Mouse (Mus musculus) midbrain, embryonic 16.5 days (tissue): ENCODE results near the gene Hyal1. TPM values are rescaled to one million over a fixed set of nuclear protein-coding genes. Genes with fewer than 3 reads are reported as not detected.

ENCODE experiments used
- ATAC-seq: fragments of 200-750 bp; cut with Nextera tagmentation; 2 replicates; pipeline ENCODE4 v1.8.0; 2017; ENCODE audit warnings: moderate TSS enrichment
- H3K27ac ChIP-seq: fragments of 300-500 bp; sonication (generic); 2 replicates; pipeline ENCODE4 v1.5.1; 2014; ENCODE audit warnings: mild to moderate bottlenecking, low read length, mixed read lengths
- H3K27me3 ChIP-seq: fragments of 300-500 bp; sonication (generic); 2 replicates; pipeline ENCODE4 v1.6.1; 2014; ENCODE audit warnings: low read depth, low read length, mixed read lengths; ENCODE audit not compliant: control insufficient read depth, insufficient read depth
- H3K36me3 ChIP-seq: fragments of 300-500 bp; sonication (generic); 2 replicates; pipeline ENCODE4 v1.6.1; 2014; ENCODE audit warnings: mild to moderate bottlenecking, low read length, moderate library complexity, mixed read lengths; ENCODE audit not compliant: control insufficient read depth, insufficient read depth
- H3K4me1 ChIP-seq: fragments of 300-500 bp; sonication (generic); 2 replicates; pipeline ENCODE4 v1.6.1; 2014; ENCODE audit warnings: mild to moderate bottlenecking, low read length, mixed read lengths; ENCODE audit not compliant: control insufficient read depth, insufficient read depth
- H3K4me2 ChIP-seq: fragments of 300-500 bp; sonication (generic); 2 replicates; pipeline ENCODE4 v1.6.1; 2014; ENCODE audit warnings: mild to moderate bottlenecking, low read length, mixed read lengths
- H3K4me3 ChIP-seq: fragments of 300-500 bp; sonication (generic); 2 replicates; pipeline ENCODE4 v1.5.1; 2014; ENCODE audit warnings: low read depth, mild to moderate bottlenecking, low read length, moderate library complexity, mixed read lengths
- H3K9ac ChIP-seq: fragments of 300-500 bp; sonication (generic); 2 replicates; pipeline ENCODE4 v1.6.1; 2014; ENCODE audit warnings: low read depth, low read length, mixed read lengths
- H3K9me3 ChIP-seq: fragments of 300-500 bp; sonication (generic); replicated peaks from 2 replicates; pipeline ENCODE4 v1.6.1; 2014; ENCODE audit warnings: mild to moderate bottlenecking, low read length, mixed read lengths; ENCODE audit not compliant: control insufficient read depth, poor library complexity, severe bottlenecking
- WGBS: fragments of 180-500 bp; shearing (Covaris S2); extraction: QIAGEN DNeasy Blood & Tissue Kit; methylation state at CpG from one replicate; pipeline ENCODE4 v1.1.7; 2014; 5-methylcytosine and 5-hydroxymethylcytosine counted together
- polyA plus RNA-seq: library from polyadenylated mRNA; unstranded; fragments of >200 nt; fragmentation: Nextera tagmentation; extraction: Ambion mirVana; gene quantifications from 2 replicates; pipeline ENCODE4 v1.2.1, GENCODE M21; 2015

The Hyal1 gene
- polyA plus RNA-seq, 1 experiment from 2014 or later, result 7.2 TPM

DNA sequence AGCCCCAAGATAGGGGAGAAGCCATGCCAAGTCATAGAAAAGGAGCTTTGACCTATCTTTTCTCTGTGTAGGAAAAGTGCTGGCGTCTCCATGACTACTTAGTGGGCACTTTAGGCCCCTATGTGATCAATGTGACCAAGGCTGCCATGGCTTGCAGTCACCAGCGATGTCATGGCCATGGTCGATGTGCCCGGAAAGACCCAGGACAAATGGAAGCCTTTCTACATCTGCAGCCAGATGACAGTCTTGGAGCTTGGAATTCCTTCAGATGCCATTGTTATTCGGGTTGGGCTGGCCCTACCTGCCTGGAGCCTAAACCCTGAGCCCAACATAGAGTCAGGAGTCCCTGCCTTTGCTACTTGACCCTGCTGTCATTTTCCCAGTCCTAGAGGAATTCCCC lies 9.8 kb downstream of the Hyal1 start:
- Histone ChIP-seq H3K4me3 (no peak overlapping the region), H3K27ac (no peak overlapping the region), H3K36me3 (peaks cover 14% of the 10 kb centered on the region), H3K4me1 (peaks cover 19% of the 10 kb centered on the region), H3K27me3 (no peaks in the 10 kb centered on the region), H3K9me3 (no peaks in the 10 kb centered on the region), H3K4me2 (no peak overlapping the region), H3K9ac (no peak overlapping the region)
- ATAC-seq, result no peak
- 96% methylated on average over 5 of the region's 5 CpGs for WGBS

- ATAC-seq, result peak; percentile 97
- WGBS, result 13% methylated on average over 46 of the region's 46 CpGs
- Histone ChIP-seq H3K4me3 (peak within 1 kb of the TSS; percentile 79), H3K36me3 (peaks cover 14% of the 10 kb centered on the region), H3K4me2 (peak within 1 kb of the TSS; percentile 92), H3K27me3 (no peaks in the 10 kb centered on the region), H3K4me1 (peaks cover 14% of the 10 kb centered on the region), H3K9me3 (no peaks in the 10 kb centered on the region), H3K9ac (peak within 1 kb of the TSS; percentile 67), H3K27ac (peak within 1 kb of the TSS; percentile 38; the same call in 1 of the 2 replicates)
Observed at GRCm38 (mm10) chr9:107586974-107587832, 10.5 kb downstream of the Hyal1 start, which contains the start of gene Ifrd2. Ifrd2 (plus strand) TSS chr9:107587642.

DNA sequence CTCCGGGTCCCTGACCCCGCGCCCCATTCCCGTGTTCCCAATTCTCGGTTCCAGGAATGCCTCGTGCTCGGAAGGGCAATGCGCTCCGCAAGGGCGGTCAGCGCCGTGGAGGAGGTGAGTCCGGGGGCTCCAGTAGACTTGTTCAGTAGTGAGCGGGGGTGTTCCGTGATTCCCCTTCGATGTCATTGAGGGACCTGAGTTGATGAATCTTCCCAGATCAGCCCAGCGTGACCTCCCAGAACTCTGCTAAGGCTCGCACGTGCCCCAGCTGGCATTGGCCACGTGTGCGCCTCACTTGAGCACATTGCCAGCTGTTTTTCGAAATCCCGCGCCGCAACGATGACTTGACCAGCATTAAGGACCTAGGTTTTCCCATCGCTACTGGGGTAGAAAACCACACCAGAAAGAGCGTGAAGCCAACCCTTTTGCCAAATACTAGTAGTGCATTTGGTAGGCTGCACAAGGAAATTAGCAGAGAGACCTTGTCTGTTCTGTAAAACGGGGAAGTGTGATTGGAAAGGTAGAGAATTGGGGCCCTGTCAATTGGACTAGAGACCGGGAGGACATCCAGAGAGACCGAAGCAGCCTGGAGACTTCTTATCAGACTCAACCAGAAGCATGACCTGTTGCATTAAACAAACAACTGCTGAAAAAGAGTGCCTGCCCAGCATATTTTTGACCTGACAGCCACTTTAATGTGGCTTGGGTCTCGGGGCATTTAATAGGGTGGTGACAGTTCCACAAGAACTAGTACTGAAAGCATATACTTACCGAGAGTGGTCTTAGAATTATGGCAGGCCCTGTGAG lies 11.3 kb downstream of the Hyal1 start:
- Histone ChIP-seq H3K9ac (peak overlapping the region; percentile 67), H3K4me3 (peak overlapping the region; percentile 79), H3K9me3 (no peaks in the 10 kb centered on the region), H3K4me2 (peak overlapping the region; percentile 92), H3K27me3 (no peaks in the 10 kb centered on the region), H3K4me1 (peaks cover 12% of the 10 kb centered on the region), H3K36me3 (peaks cover 12% of the 10 kb centered on the region), H3K27ac (peak overlapping the region; percentile 38; the same call in 1 of the 2 replicates)
- ATAC-seq, result no peak; the same call in 1 of the 2 replicates
- 7% methylated on average over 33 of the region's 33 CpGs for WGBS

GRCm38 (mm10) chr9:107590058-107590772 lies 13.5 kb downstream of the Hyal1 start:
- H3K36me3 ChIP-seq, result peaks cover 20% of the 10 kb centered on the region
- 92% methylated on average over 25 of the region's 25 CpGs for WGBS
- no peak overlapping the region for H3K4me2 ChIP-seq
- H3K9ac ChIP-seq, result no peak overlapping the region
- H3K4me3 ChIP-seq, result no peak overlapping the region
- H3K27me3 ChIP-seq, result no peaks in the 10 kb centered on the region
- H3K27ac ChIP-seq, result no peak overlapping the region
- no peak for ATAC-seq
- H3K4me1 ChIP-seq, result peaks cover 12% of the 10 kb centered on the region
- no peaks in the 10 kb centered on the region for H3K9me3 ChIP-seq

GRCm38 (mm10) chr9:107590773-107591060 lies 14.0 kb downstream of the Hyal1 start:
- WGBS, result 92% methylated on average over 6 of the region's 6 CpGs
- Histone ChIP-seq H3K9me3 (no peaks in the 10 kb centered on the region), H3K27ac (no peak overlapping the region), H3K4me3 (no peak overlapping the region), H3K27me3 (no peaks in the 10 kb centered on the region), H3K36me3 (peaks cover 20% of the 10 kb centered on the region), H3K4me1 (peaks cover 12% of the 10 kb centered on the region), H3K9ac (no peak overlapping the region), H3K4me2 (no peak overlapping the region)
- no peak for ATAC-seq

- Histone ChIP-seq H3K4me2 (no peak overlapping the region), H3K4me1 (peaks cover 6% of the 10 kb centered on the region), H3K4me3 (no peak overlapping the region), H3K36me3 (peaks cover 20% of the 10 kb centered on the region), H3K9ac (no peak overlapping the region), H3K27ac (no peak overlapping the region), H3K9me3 (no peaks in the 10 kb centered on the region), H3K27me3 (no peaks in the 10 kb centered on the region)
- ATAC-seq, result no peak
- WGBS, result 74% methylated on average over 11 of the region's 11 CpGs
Observed at GRCm38 (mm10) chr9:107593101-107593976, 16.6 kb downstream of the Hyal1 start.

DNA sequence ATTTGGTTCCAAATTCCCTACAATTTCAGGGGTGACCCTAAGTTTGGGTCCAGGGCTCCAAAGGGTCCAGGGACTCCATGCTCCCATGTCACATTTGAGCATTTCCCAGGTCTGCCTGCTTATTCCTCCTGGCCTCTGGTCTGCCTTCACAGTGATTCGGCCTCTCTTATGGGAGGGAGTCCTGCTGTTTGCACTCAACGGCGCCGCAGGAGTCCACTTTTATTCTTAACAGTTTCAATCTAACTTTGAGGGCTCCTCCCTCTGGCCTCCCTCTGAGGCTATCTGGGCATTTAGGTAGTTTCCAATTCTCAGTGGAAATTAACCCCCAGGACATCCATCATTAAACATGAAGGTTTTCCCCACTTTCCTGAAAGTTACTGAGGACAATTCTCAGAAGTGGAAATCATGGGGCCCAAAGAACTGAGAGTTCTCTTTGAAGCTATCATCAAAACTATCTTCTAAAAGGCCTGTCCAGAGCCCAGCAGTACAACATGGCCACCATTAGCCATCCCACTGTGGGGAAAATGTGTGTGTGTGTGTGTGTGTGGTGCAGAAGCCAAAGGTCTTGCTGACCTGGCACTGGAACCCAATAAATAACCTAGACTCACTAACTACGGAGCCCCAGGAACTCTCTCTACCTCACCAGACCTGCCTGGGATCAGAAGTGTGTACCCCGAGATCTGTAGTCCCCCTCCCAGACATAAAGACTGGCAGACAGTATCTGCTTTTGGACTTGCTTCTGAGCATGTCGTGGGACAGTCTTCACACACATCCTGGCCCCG lies 17.7 kb downstream of the Hyal1 start:
- H3K9me3 ChIP-seq, result no peaks in the 10 kb centered on the region
- H3K4me2 ChIP-seq, result no peak overlapping the region
- ATAC-seq, result no peak
- WGBS, result 74% methylated on average over 8 of the region's 8 CpGs
- H3K4me3 ChIP-seq, result no peak overlapping the region
- no peak overlapping the region for H3K27ac ChIP-seq
- no peaks in the 10 kb centered on the region; the same call in 1 of the 2 replicates for H3K4me1 ChIP-seq
- no peaks in the 10 kb centered on the region for H3K27me3 ChIP-seq
- H3K36me3 ChIP-seq, result peaks cover 20% of the 10 kb centered on the region
- H3K9ac ChIP-seq, result no peak overlapping the region
